In the genomic region with DNA sequence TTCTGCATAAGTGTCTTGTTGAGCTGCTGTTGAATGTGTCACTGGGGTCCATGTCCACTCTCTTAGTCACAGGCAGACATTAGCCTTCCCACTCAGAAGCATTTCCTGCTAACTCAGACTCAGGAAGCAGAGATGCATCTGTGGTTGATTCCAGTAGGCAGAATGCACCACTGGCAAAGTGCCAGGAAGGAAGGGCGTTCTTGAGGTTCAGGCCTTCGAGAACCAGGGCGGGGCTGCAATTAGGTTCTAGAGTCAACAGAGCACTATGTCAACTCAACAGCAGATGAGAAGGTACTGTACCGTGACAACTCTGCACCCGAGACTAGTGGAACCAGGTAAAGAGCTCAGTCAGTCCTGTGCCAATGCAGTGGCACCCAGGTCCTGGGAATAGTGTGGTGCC, we compare ENCODE assay signal across 11 mouse cellular contexts.
DNase-seq lines count a peak whose midpoint lies in the region; ATAC-seq and TF ChIP-seq lines count a peak whose summit lies in the region.
"Had no signal": no experiment of that assay in that cellular context is flagged by ENCODE, and none has a peak within 500 bp of the region (broad histone marks: within the 10 kb centered on the region; RNA-seq: fewer than 3 reads in every experiment).

No protein-coding gene starts in this region.

- no peak for TF ChIP-seq CTCF in lung, embryonic 14.5 days (IDR thresholded peaks at IDR 0.05; ENCODE audit: low read depth)

- H3K4me1 ChIP-seq in lung, embryonic 14.5 days (ENCODE audit: insufficient read depth) = no peaks in the 10 kb centered on the region
- H3K4me1 ChIP-seq in hindbrain, embryonic 11.5 days (replicated peaks; ENCODE audit: control insufficient read depth, insufficient read depth, low read length) = no peaks in the 10 kb centered on the region
- H3K4me1 ChIP-seq: liver, embryonic 15.5 days had no signal

- H3K4me2 ChIP-seq in lung, embryonic 14.5 days = no peak overlapping the region
- no peak overlapping the region for H3K4me2 ChIP-seq in hindbrain, embryonic 11.5 days (replicated peaks; ENCODE audit: low read depth, low read length)
- H3K4me2 ChIP-seq: liver, embryonic 15.5 days had no signal

- no peak for ATAC-seq in lung, embryonic 14.5 days (ENCODE audit: insufficient read depth)
- ATAC-seq in hindbrain, embryonic 11.5 days (ENCODE audit: low FRiP score) = no peak

- WGBS in lung, embryonic 14.5 days = 65% methylated on average over 5 of the region's 5 CpGs
- WGBS in hindbrain, embryonic 11.5 days = 92% methylated on average over 5 of the region's 5 CpGs

- H3K9ac ChIP-seq in lung, embryonic 14.5 days = no peak overlapping the region
- no peak overlapping the region for H3K9ac ChIP-seq in hindbrain, embryonic 11.5 days (ENCODE audit: low read depth, low read length)
- H3K9ac ChIP-seq: liver, embryonic 15.5 days had no signal

- no peak overlapping the region for H3K27ac ChIP-seq in lung, embryonic 14.5 days (ENCODE audit: low read depth)
- H3K27ac ChIP-seq in hindbrain, embryonic 11.5 days (ENCODE audit: low read depth, low read length) = no peak overlapping the region
- H3K27ac ChIP-seq: liver, embryonic 15.5 days had no signal

- H3K9me3 ChIP-seq in lung, embryonic 14.5 days (ENCODE audit: low read depth, low read length) = no peaks in the 10 kb centered on the region
- H3K9me3 ChIP-seq in hindbrain, embryonic 11.5 days (ENCODE audit: control insufficient read depth, low read length) = no peaks in the 10 kb centered on the region
- H3K9me3 ChIP-seq: liver, embryonic 15.5 days had no signal

- DNase-seq in adrenal gland, postnatal 36 days = peak; percentile 22 to 29
- no peak for DNase-seq in adrenal gland, adult 8-10 months
- DNase-seq in thymus, postnatal 36 days = peak; percentile 3 to 11
- DNase-seq in thymus, postnatal 10 days (ENCODE audit: low spot score in 2 of 2) = no peak
- DNase-seq in lung, embryonic 14.5 days = peak; percentile 51
- peak; percentile 6 for DNase-seq in splenic B cell, adult 2 months (ENCODE audit: low read depth, low spot score)
- no peak for DNase-seq in left cerebral cortex, postnatal 25 days (ENCODE audit: low spot score in 2 of 2)
- no peak for DNase-seq in hindbrain, embryonic 11.5 days (ENCODE audit: low spot score)
- DNase-seq: cerebellum, adult 11-12 months; right cerebral cortex, postnatal 14 days had no signal

- H3K27me3 ChIP-seq in lung, embryonic 14.5 days (ENCODE audit: insufficient read depth, low read length) = no peaks in the 10 kb centered on the region
- no peaks in the 10 kb centered on the region for H3K27me3 ChIP-seq in splenic B cell, adult 2 months (ENCODE audit: control insufficient read depth, insufficient read depth, low read length, poor library complexity, severe bottlenecking)
- H3K27me3 ChIP-seq in hindbrain, embryonic 11.5 days (ENCODE audit: control insufficient read depth, insufficient read depth, low read length) = no peaks in the 10 kb centered on the region
- H3K27me3 ChIP-seq: liver, embryonic 15.5 days had no signal

- H3K36me3 ChIP-seq in lung, embryonic 14.5 days (ENCODE audit: insufficient read depth) = no peaks in the 10 kb centered on the region
- no peaks in the 10 kb centered on the region for H3K36me3 ChIP-seq in splenic B cell, adult 2 months (ENCODE audit: control insufficient read depth, insufficient read depth, low read length, poor library complexity, severe bottlenecking)
- H3K36me3 ChIP-seq in hindbrain, embryonic 11.5 days (ENCODE audit: control insufficient read depth, insufficient read depth, low read length) = no peaks in the 10 kb centered on the region
- H3K36me3 ChIP-seq: liver, embryonic 15.5 days had no signal

- intact Hi-C loops in left cerebral cortex, postnatal 25 days (cut with DNase I) = no loop called here

- no peak overlapping the region for H3K4me3 ChIP-seq in lung, embryonic 14.5 days (ENCODE audit: low read depth, low read length)
- no peak overlapping the region for H3K4me3 ChIP-seq in hindbrain, embryonic 11.5 days (ENCODE audit: low read depth, low read length)
- H3K4me3 ChIP-seq: liver, embryonic 15.5 days had no signal

Comparison
In these comparisons a context has a peak if more than half of its experiments do, and no peak if none do; other contexts are left out.
1. DNase-seq: peak in adrenal gland, postnatal 36 days (2 of 2), thymus, postnatal 36 days (2 of 2), lung, embryonic 14.5 days (single experiment) and splenic B cell, adult 2 months (single experiment); none in adrenal gland, adult 8-10 months (single experiment), thymus, postnatal 10 days (0 of 2), left cerebral cortex, postnatal 25 days (0 of 2) and hindbrain, embryonic 11.5 days (single experiment).